Mouse (Mus musculus) layer of hippocampus, postnatal 10 days (tissue): ENCODE data around the gene Sec16a. TPM values are rescaled to one million over a fixed set of nuclear protein-coding genes. Genes with fewer than 3 reads are reported as not detected.

Experiments
- DNase-seq, 2 experiments: peaks; one replicate each; pipeline ENCODE4 v3.0.0; 2021; ENCODE audit warnings: low spot score in 2 of 2
- total RNA-seq, 2 experiments: library from RNA; stranded (reverse); gene quantifications; 2 replicates each; pipeline ENCODE4 v1.2.3; 2021

The Sec16a gene
- total RNA-seq, 2 experiments from 2014 or later, result 43.9 to 46.1 TPM

- no peak for DNase-seq
These were observed 3.3 kb downstream of the Sec16a start for GRCm38 (mm10) chr2:26441688-26442087.

DNA sequence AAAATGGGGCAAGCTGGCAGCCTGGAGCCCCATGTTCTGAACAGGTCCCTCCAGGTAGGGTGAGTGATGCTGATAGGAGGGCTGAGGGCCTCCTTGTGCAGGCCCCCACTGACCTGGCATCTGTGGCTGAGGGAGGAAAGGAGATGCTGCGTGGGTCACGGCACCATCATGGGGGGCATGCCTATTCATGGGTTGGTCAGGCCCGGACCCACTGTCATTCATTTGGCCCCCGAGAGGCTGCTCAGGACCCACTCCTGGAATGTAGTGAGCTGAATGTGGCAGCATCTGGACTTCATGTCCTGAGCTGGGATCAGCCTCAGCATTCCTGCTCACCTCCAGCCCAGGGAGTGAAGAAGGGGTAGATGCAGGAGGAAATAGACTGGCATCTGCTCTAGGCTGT lies 3.8 kb downstream of the Sec16a start:
- DNase-seq, result no peak

GRCm38 (mm10) chr2:26439671-26440070 lies 5.3 kb downstream of the Sec16a start:
- no peak for DNase-seq

DNA sequence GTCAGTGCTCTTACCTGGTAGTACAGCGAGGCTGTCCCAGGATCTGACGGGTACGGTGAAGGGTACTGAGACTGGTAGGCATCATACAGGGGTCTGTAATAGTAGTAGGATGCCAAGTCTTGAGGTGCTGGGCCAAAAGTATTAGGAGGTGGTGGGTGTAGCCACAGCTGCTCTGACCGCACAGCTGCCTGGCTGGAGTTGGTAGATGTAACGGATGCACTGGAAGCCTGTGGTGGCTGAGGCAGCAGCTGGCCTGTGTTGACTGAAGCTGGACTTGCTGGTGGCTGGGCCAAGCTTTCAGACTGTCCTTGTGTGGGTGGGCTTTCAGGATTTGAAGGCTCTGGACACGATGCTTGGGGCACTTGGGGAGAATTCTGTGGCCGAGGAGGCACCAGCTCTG lies 6.6 kb downstream of the Sec16a start:
- DNase-seq, result no peak

- DNase-seq, result no peak
These were observed 7.8 kb downstream of the Sec16a start for GRCm38 (mm10) chr2:26437221-26437620.

DNA sequence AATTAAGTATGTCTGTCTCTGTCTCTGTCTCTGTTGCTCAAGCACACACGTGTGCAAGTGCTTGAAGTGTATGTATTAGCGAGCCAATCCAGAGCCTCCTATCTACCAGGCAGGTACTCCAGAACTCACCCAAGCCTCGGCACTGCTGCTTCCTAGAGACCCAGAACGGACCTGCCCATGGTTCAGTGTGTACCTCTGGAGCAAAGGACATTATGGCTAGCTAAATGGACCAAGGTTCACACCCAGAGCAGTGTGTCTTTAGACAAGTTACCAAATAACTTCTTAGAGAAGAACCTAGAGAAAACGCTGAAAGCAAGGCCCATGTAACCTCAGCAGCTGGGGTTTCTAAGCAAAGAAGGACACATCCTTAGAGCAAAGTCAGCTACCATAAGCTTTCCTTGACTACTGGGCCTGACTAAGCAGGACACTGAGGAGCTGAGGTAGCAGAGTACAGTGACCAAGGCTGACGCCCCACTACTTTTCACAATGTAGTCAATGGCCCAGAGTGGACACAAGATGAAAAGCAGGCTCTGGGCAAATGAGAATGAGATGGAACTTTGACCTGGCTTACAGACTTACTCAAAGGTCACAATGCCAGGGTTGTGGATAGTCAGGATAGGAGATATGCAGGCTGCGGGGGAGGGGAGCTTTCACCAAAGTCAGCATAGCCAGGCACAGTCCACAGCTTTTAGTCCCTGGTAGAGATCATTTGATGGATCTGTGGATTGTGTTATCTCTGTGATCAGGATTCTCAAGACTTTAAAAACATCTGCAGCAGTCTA lies 10.0 kb downstream of the Sec16a start:
- DNase-seq, result no peak

- DNase-seq, result no peak
These were observed 15.2 kb downstream of the Sec16a start for GRCm38 (mm10) chr2:26429851-26430250.

DNA sequence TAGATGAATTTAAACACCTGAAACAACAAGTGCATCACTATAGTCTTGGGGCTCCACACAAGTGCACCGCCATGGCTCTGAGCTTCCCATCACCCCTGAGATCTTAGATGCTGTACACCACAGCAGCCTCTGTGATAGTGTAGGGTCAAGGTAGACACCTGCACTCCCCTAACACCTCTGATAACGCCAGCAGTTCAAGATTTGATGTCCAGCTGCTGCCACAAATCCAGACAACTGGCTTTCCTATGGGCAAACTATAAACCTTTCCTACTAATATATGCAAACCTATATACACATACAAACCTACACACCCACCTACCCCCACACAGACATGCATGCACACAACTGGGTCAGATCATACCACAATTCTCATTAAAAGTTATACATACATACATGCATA lies 20.5 kb downstream of the Sec16a start:
- no peak for DNase-seq

- no peak for DNase-seq
These were observed 21.9 kb downstream of the Sec16a start for GRCm38 (mm10) chr2:26423086-26423485.

DNA sequence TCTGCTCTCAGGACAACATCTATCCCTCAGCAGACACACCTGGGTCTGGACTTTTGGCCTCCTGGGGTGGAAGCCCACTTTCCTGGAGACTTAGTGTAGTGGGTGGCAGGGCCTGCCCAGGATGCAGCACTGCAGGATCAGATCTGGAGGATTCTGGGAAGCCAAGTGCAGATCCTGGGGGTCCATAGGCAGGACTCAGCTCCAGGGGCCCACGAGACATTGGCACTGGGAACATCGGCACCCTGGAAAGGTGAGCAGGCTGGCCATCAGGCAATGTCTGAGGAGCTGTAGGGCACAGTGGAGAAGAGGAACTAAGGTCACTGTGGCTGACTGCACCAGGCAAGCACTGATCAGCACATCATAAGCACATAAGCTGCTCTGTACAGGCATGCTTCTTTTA lies 23.0 kb downstream of the Sec16a start:
- DNase-seq, result no peak

DNA sequence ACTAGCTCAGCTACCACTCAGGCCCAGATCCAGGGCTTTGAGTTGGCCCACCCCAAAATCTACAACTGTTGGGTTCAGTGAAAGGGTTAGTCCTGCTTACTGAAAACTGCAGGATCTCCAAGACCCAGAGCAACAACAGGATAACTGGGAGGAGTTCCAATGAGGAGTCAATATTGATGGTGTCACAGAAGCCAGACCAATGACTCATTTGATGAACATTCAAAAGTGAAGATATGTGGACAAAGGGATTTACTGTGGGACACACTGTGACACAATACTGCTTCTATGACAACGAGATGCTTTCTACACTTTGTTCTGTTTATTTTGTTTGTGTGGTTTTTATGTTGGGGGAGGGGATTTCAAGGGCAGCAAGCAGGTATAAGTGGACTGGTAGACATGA lies 26.9 kb downstream of the Sec16a start:
- DNase-seq, result no peak

DNA sequence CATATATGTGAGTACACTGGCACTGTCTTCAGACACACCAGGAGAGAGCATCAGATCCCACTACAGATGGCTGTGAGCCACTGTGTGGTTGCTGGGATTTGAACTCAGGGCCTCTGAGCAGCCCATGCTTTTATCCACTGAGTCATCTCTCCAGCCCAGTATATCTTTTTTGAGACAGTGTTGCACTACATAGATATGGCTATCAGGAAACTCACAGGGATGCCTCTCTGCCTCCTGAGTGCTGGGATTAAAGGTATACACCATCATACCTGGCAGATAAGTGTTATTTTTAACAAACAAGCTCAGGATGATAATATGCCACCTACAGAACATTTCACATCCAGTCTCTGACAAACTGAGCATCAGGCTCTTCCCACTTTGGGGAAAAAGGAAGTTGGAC lies 27.9 kb downstream of the Sec16a start:
- no peak for DNase-seq

DNA sequence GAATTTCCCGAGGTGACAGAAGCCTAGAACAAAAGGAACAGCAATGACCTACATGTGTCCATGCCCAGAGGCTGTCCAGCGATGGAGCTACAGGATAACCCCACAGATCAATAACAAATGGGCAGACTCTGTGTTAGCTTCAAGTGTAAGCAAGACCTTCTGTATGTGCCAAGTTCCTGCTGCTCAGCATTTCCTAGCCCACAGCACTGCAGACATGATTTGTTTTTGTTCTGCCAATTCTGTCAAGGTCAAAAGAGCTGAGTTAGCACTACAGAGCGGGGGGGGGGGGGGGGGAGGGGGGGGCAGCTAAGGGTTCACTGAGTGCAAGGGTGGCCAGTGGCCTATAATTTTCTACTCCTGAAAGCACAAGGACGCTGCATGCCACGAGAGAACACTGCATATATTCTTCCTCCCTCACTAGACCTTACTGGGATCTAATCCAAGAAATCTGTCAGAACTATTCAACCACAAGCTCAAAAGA lies 34.0 kb downstream of the Sec16a start:
- no peak for DNase-seq

DNA sequence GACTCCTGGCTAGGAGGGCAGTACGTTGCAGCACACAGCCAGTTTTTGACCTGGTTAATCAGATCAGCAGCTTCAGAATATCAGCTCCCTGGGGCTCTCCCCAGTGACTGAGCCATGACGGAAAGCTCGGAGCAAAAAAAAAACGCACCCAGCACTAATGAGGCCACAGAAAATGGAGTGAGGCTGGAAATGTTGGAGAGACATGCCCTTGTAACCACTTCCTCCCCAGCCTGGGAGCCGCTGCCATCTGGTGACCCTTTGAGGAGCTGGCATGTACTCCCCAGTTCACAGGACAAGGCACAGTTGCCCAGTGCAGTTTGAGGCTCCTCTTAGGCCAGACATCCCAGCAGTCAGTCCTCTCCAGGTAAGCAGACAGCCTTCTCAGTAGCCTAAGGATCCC lies 34.9 kb downstream of the Sec16a start:
- no peak for DNase-seq

DNA sequence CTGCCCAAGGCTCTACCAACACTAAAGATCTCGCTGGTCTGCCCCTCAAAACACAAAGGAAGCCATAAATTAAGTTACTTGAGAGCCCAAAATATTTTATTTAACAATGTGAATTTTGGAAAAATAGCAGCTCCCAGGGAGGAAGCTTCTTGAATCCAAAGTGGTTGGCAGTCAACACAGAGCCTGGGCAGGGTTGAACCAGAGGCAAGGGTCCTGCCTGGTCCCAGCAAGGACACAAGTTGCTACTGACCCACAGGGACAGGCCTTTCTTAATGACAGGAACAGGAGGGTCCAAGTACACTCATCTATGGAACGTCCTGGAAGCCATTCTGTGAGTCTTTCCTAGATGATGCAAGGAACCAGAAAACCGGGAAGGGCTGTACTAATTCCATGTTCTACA lies 35.7 kb downstream of the Sec16a start:
- no peak for DNase-seq

GRCm38 (mm10) chr2:26408515-26409356 lies 36.3 kb downstream of the Sec16a start, which contains the start of gene Inpp5e:
Gene Inpp5e (minus strand): TSS chr2:26409203.
- peak; percentile 99 to 100 for DNase-seq

DNA sequence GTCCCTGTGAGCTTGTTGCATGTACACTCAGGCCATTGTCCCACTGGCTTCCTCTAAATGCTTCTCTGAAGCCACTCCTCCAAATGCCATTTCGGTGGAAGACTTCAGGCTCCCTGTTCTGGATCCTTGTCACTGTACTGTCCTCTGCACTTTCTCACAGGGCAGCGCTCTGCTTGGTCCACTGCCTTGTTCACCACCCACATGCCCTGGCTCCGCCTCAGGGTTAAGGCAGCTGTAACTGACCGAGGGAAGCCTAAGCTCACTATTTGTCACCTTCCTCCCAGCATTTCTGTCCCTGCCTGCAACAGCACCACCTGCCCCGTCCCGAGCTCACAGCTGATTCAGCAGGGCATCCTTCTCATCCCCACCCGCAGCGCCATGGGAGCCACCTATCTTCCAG lies 41.7 kb downstream of the Sec16a start:
- no peak for DNase-seq

DNA sequence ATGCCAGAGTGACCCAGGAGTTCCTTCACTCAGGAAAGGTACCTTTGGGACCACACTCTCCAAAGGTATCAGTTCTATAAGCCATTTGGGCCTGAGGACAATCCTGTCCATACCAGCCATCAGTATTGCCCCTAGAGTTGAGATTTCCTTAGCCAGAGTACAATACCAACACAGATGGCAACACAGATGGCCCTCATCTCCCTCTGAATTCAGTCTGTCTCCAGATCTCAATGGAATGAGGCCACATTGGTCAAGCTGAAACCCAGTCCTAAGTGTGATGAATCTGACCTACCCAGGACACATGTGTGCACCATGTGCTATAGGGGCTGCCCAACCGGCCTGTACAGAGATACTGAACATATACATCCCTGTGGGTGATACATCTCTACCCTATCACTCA lies 42.8 kb downstream of the Sec16a start:
- DNase-seq, result no peak

- DNase-seq, result no peak
These were observed 44.0 kb downstream of the Sec16a start for GRCm38 (mm10) chr2:26401023-26401422.

- DNase-seq, result no peak
These were observed 44.7 kb downstream of the Sec16a start for GRCm38 (mm10) chr2:26400296-26400695.

DNA sequence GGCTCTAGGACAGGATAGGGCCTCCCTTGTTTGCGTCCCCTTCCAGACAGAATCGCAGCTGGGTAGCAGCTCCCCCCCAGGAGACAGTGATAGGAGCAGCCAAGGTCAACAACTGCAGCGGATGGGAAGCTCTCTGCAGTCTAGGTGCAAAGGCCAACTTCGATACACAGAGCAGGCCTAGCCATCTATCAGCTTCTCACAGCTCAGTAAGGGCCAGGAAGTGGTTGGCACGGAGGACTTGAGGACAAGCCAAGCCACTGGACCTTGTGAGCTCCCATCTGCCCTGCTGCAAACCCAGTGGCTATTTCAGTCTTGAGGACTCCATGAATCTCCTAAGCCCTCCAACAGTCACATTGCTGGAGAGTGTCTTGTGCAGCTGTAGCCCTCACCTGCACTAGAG lies 45.4 kb downstream of the Sec16a start:
- no peak for DNase-seq

DNA sequence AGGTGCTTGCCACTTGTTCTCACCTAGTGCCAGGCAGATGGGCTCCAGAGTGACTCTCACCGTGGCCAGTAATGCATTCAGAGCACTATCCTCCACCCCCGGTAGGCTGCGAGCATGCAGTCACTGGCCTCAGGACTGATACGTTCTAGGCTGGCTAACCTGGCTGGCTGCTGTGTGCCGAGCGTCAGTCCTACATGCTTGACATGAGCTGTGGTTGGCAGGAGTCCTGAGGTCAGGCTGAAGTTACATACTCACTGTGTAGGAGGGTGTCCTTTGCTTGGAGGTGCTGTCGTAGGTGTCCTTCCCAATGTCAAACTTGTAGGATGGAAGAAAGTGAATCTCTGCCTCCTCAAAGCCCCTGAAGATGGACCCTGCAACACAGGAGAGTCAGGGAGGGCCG lies 46.0 kb downstream of the Sec16a start:
- DNase-seq, result no peak
